Mouse (Mus musculus) megakaryocyte-erythroid progenitor cell, adult 5-6 weeks (primary cell): ENCODE results near the gene Mark4. TPM values are rescaled to one million over a fixed set of nuclear protein-coding genes. Genes with fewer than 3 reads are reported as not detected.

Experiments used
- ATAC-seq: replicated peaks from 2 replicates; pipeline ENCODE4 v1.8.0; 2016; ENCODE audit warnings: mild to moderate bottlenecking, inconsistent platforms; ENCODE audit not compliant: severe bottlenecking, poor library complexity, low FRiP score, low TSS enrichment
- total RNA-seq, 2 experiments: library from RNA; stranded (forward) in 1 of 2; stranded (reverse) in 1 of 2; fragments of 200-1000, 215-1000 nt in 1 of 2; fragments of >200 nt in 1 of 2; fragmentation: Nextera tagmentation in 1 of 2; gene quantifications; 2 replicates each; pipeline ENCODE4 v1.2.3; 2014 to 2017

Gene Mark4
- total RNA-seq, 2 experiments from 2014 or later, result 3.1 to 11.3 TPM

DNA sequence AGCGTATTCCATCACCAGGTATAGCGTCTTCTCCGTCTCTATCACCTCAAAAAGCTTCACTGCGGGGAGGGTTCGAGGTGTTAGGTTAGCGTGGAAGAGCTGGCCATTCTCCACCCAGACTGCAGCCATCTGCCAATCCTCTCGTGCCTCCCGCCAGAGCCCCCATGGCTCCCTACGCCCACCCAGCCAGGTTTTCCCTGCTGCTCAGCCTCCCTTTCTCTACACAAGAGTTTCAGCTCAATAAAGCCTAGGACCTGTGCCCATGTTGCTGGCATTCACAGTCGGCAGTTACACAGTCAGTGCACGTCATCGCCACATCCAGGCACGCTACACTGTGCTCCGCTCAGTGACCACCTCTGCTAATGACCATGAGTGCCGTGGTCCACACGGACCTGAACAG is 10.9 kb downstream of the Mark4 start:
- no peak for ATAC-seq

DNA sequence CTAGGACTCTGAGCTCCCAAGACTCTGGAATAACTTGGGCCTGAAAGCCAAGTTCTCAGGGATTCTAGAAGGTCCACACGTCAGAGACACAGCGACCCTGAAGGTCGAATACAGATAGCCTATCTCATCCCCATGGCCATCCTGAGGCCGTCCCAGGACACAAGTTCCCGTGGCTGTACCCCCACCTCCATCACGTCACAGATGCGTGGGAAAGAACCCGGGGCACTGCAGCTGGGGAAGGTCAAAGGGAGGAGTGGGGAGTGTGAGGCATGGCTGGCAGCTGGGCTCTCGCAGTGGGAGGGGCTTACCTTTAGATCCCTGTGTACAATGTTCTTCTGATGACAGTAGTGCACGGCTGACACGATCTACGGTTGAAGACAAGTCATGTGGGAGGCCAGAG is 13.8 kb downstream of the Mark4 start:
- no peak for ATAC-seq

DNA sequence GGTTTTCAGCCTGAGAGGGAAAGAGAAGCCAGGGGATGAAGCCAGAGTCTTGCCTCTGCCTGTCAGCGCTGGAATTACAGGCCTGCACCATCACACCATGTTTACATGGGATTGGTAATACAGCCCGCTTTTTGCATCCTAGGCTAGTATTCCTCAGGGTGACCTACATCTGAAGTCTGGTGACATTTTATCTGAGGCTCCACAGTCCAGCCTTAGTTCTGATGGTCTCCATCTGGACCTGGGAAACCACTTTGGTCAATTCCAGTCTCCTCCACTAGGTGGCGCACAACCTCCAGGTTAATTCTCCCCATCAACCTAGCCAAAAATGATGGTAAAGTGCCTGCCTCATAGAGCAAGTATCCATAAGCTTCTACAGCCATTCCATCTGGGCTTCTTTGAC is 15.3 kb downstream of the Mark4 start:
- peak; percentile 56; the same call in 1 of the 2 replicates for ATAC-seq

DNA sequence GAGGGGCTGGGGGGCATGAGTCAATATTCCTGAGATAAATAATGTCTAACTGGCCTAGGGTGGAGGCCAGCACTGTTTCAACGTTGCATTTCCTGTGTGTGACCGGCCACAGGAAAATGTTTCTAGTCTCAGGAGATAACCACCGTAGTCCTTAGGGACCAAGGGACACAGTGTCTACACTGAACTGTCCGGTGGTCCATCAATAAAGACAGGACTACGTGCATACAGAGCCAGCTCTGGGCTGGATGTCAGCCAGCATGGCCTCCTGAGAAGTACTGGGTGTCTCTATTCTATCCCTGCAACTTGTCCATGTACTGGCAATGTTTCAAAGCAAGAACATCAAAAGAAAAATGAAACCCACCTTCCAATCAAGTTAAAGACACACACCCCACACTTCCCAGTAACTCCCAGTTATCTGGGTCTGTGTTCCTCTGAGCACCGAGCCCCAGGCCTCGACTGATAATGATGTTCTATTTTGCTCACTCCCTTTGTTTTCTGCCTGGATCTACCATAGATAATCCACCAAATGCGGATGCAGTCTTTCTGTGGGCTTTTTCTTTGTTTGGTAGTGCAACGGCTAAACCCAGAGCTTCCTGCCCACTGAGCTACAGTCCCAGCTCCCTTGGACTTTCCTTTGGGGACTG is 17.1 kb downstream of the Mark4 start:
- no peak for ATAC-seq

DNA sequence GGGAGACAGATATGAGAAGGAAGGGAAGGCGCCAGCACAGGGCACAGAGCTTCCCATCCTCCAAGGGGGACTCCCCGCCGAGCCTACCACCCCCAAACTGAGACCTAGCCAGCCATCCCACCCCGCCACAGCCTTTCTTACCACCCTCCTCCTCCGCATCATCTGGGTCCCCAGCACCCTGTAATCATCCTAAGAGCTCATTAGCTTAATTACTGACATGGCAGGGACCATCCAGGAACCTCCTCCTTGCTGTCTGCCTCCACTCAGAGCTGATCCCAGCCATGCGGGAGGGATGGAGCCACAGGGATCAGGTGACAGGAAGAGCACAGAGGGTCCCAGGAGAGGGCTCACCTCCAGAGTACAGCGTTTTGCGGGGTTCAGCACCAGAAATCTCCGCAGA is 21.6 kb downstream of the Mark4 start:
- ATAC-seq, result no peak

DNA sequence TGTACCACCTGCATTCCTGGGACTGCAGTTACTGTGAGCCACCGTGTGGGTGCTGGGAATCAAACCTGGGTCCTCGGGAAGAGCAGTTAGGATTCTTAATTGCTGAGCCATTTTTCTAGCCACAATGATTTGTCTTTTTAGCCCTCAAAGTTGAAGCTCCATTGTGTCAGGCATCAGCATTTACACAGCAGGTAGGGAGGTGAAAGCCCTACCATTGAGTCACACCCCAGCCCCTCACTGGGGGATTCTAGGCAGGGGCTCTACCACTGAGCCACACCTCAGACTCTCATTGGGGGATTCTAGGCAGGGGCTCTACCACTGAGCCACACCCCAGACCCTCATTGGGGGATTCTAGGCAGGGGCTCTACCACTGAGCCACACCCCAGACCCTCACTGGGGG is 22.3 kb downstream of the Mark4 start:
- no peak for ATAC-seq

DNA sequence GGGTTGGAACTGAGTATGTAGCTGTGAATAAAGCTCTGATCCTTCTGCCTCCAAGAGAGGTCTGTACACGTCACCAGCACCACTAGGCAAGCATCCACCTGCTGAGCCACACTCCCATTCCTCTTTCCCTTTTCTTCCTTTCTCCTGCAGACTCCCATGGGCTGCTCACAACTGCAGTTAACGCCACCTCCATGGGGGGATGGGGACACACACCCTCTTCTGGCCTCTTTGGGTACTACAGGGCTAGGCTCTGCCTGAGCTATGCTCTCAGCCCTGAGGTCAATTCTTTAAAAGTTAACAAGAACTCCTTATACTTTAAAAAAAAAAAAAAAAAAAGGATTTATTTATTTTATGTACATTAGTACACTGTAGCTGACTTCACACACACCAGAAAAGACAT is 26.1 kb downstream of the Mark4 start:
- no peak for ATAC-seq

DNA sequence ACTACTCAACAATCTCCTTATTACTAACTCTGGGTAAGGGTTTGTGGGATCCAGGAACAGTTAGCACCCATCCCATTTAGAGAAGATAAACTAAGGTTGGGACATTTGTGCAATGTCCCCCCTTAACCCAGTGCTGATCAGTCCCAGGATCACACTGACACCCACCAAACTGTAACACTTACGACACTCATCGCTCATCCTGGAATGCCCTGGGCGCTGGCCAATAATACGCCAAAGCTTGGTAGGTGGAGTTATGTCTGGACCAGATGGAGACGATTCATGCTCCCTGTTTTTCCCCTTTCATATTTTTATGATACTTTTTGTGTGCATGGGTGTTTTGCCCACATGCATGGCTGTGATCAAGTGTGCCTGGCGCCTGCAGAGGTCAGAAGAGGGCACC is 28.2 kb downstream of the Mark4 start:
- ATAC-seq, result no peak

DNA sequence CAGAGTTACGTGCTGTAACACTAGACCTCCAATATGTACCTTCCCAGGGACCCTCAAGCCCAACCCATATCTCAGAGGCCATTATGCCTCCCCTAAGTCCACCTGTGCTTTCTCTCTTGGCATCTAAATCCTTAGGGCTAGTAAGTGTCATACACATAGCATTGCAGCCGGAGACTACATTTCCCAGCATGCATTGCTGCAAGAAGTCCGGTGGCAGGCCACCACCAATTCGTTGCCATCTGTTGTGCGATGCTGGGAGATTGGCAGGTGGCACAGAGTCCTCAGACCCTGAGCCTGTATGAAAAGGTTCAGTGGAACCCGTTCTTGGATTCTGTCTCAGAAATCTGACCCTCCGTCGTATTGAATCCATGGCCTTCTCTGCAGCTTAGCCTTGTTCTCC is 28.9 kb downstream of the Mark4 start:
- ATAC-seq, result no peak

DNA sequence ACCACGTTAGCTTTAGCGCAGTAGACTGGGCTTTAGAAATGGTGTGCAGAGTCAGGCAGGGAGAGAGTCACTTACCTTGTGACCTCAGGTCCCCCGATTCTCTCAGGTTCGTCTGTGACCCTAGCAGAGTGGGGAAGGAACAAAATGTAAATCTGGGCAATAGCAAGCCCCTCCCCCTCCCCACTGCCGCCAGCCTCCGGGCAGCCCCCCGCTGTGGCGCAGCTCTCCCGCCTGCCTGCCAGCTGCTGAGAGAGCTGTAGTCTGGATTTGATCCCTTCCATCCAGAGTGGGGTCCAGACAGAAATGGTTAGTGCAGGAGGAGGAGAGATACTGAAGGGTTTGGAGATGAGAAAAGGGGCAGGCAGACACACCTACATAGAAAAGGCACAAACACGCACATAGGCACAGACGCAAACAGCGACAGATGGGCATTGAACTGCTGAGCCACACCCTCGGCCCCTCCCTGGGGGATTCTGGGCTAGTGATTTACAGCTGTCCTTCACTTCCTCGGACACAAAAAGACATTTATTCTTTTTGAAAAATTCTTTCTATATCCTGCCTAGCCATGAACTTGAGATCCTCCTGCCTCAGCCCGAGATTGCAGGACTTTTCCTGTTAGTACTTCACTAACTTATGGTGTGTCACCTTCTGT is 30.5 kb downstream of the Mark4 start:
- ATAC-seq, result no peak

DNA sequence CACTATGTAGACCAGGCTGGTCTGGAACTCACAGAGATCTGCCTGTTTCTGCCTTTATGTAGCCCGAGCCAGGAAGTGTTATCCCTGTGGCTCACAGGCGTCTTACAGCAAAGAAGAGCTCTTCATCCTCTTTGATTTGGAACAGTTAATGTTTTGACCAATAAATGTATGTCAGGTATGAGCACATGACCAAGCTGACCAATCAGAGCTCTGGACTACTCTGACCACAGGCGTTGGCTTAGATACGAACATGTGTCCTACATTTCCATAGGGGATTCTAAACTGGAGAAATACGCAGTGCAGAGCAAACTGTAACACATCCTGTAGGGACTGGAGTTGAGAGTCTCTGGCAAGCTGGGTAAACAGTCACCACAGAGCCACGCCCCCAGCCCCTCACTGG is 31.7 kb downstream of the Mark4 start:
- ATAC-seq, result no peak

DNA sequence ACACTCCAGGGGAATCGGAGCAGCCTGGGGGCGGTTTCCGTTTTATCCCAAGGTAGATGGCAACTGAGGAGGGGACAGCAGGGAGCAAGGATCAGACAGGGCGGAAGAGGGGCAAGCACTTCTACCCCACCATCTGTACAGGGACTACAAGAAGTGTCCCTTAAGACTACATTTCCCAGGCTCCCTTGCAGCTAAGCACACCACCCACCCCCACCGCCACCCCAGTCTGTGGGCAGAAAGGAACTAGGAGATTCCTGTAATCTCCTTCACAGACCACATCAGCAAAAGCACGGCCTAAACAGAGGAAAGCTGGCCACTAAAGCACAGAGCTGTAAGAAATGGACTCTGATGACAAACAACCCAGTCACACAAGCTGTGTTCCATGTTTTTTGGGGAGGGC is 32.3 kb downstream of the Mark4 start:
- ATAC-seq, result no peak

DNA sequence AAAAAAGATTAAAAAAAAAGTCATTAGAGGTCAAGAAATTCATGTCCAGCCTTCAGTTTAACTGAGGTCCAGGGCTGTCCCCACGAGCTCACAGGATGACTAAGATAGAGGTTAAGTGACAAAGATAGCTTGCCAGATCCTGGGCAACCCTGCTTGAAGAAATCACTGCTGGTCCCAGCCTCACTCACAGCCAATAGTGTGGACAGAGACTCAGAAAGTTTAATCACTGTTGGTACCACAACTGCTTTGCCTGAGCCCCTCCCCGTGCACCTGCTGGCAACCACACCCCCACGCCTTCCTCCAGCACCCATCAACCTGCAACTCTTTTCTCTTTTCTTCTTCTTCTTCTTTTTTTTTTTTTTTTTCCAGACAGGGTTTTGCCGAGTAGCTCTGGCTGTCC is 34.6 kb downstream of the Mark4 start:
- ATAC-seq, result no peak

DNA sequence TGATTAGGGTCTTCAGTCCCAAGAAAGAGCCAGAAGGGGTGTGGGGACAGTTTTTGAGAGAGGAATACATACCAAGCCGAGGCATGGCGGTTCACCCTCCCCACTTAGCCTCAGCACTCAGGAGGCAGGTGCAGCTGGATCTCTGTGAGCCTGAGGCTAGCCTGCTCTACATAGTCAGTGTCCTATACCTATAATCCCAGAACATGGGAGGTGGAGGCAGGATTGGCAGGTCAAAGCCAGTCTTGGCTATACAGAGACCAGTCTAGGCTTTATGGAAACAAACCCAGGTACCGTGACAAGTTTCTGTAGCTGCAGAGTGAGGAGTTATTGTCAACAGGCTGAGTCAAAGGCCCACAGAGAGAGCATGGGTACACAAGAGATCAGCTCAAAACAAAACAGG is 35.5 kb downstream of the Mark4 start:
- no peak for ATAC-seq

DNA sequence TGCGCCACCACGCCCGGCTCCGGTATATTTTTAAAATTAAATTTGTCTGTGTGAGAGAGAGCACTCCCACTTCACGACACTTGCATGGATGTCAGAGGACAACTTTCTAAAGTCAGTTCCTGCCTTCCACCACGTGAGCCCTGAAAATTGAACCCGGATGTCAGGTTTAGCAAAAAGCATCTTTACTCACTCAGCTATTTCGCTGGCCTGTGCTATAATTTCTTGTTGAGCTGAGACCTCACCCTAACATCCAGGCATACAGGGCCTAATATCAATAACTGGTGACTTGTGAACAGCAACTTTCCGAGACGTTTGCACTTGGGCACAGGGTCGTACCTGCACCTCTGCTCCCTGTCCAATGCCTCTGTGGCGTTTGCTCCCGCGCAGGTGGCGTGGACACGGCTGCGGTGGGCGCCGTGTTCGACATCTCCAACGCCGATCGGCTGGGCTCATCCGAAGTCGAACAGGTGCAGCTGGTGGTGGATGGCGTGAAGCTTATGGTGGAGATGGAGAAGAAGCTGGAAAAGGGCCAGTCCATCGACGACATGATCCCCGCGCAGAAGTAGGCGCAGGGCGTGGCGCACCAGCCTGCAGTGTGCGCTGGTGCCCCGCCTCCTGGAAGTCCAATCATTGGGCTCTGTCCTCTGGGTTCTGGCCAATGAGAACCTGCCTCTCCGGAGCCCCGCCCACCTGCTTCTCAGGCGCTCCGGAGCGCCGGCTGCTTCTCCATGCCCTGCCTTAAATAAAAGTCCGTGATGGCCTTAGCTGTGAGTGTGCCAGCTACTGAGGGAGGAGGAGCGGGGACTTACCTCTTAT is 37.6 kb downstream of the Mark4 start:
- ATAC-seq, result peak; percentile 97

DNA sequence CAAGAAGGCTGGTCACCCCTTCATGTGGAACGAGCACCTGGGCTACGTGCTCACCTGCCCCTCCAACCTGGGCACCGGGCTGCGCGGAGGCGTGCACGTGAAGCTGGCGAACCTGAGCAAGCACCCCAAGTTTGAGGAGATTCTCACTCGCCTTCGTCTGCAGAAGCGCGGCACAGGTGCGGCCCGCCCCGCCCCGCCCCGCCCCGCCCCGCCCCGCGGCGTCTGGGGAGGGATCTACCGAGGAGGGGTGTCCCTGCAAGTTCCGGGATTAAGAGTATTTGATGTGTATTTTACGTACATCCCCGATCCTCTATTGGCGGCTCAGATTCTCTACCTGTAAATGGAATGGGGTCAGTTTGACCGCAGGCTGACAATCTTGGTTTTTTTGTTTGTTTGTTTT is 38.5 kb downstream of the Mark4 start:
- no peak for ATAC-seq

DNA sequence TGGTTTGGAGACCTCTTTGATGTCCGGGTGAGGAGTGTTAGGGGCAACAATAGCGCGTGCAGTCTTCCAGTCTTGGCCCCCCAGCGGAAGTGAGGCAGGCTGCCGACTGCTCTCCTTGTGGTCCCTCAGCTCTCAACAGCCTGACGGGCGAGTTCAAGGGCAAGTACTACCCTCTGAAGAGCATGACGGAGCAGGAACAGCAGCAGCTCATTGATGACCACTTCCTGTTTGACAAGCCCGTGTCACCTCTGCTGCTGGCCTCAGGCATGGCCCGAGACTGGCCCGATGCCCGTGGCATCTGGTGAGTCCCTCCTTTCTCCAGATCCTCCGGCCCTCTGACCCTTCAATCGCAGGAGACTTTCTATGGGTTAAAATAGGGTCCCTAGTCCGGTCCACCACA is 42.0 kb downstream of the Mark4 start:
- no peak for ATAC-seq

DNA sequence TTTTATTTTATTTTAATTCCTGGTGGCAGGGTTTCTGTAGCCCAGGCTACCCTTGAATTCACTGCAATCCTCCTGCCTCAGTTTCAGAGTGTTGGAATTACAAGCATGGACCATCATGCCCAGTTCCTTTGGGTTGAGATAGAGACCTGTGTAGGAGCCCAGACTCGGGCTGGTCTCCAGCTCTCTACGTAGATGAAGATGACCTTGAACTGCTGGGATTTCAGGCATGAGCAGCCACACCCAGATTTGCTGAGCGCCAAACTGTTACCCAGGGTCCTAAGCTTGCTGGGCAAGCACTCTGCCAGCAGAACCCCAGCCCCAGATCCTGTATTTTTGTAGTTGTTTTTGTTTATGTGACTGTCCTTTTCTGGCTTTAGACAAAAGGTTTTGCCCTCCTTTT is 45.1 kb downstream of the Mark4 start:
- ATAC-seq, result no peak

DNA sequence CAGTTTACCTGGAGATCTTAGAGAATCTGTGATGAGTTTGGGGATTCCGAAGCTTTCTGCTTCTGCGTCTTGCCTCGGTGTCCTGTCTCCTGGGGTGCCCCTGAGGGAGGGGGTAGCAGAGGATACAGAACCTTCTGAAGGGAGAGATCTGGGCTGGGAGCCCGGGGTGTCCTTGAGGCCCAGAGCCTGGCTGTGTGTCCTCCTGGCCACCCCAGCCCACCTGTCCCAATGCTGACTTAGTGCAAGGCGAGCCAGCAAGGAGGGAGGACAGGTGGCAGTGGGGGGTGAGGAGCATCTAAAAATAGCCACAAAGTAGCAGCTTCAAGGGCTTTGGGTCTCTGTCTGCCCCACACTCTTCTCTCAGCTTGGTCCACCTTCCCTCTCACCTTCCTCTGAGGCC is 46.8 kb downstream of the Mark4 start:
- ATAC-seq, result no peak

DNA sequence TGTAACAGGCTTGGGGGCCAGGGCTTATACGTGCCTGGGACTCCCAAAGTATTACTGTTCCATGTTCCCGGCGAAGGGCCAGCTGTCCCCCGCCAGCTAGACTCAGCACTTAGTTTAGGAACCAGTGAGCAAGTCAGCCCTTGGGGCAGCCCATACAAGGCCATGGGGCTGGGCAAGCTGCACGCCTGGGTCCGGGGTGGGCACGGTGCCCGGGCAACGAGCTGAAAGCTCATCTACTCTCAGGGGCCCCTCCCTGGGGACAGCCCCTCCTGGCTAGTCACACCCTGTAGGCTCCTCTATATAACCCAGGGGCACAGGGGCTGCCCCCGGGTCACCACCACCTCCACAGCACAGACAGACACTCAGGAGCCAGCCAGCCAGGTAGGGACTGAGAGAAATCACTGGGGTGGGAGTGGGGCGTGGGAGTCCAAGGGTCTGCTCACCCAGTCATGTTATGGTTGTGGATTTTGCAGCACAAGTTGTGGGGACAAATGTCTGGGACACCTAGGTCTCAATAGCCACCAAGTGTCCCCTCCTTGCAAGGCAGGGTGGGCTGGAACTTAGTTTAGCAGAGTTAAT is 47.8 kb downstream of the Mark4 start:
- ATAC-seq, result no peak

DNA sequence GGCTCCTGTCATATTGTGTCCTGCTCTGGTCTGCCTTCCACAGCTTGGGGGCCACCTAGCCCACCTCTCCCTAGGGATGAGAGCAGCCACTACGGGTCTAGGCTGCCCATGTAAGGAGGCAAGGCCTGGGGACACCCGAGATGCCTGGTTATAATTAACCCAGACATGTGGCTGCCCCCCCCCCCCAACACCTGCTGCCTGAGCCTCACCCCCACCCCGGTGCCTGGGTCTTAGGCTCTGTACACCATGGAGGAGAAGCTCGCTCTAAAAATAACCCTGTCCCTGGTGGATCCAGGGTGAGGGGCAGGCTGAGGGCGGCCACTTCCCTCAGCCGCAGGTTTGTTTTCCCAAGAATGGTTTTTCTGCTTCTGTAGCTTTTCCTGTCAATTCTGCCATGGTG is 48.9 kb downstream of the Mark4 start:
- ATAC-seq, result no peak
